Mouse (Mus musculus): Measurements from ENCODE around the gene Prr11. TPM values are rescaled to one million over a fixed set of nuclear protein-coding genes. Genes with fewer than 3 reads are reported as not detected.
"Not testable (repeated sequence)": the region's sequence is repeated elsewhere in the genome, so short reads cannot be mapped to it uniquely, and the experiment has no call there.

The Prr11 gene
- polyA plus RNA-seq, 1 experiment from 2014 or later: 5.4 TPM

GRCm38 (mm10) chr11:87062087-87062486 is 46.4 kb downstream of the Prr11 start:
- Histone ChIP-seq H3K4me2 (ENCODE audit: low read depth, low read length) (no peak overlapping the region), H3K36me3 (ENCODE audit: control insufficient read depth, insufficient read depth) (no peaks in the 10 kb centered on the region), H3K27ac (ENCODE audit: low read length) (no peak overlapping the region), H3K27me3 (ENCODE audit: control insufficient read depth, insufficient read depth, low read depth, low read length) (no peaks in the 10 kb centered on the region), H3K4me3 (ENCODE audit: low read depth, low read length) (no peak overlapping the region), H3K4me1 (ENCODE audit: control insufficient read depth, low read depth, low read length) (no peaks in the 10 kb centered on the region), H3K9me3 (replicated peaks; ENCODE audit: control insufficient read depth, low read length) (no peaks in the 10 kb centered on the region), H3K9ac (ENCODE audit: low read depth, low read length) (no peak overlapping the region)
- no peak for ATAC-seq (ENCODE audit: low read depth)
- 47% methylated on average over 3 of the region's 3 CpGs for WGBS (ENCODE audit: insufficient replicate concordance)

GRCm38 (mm10) chr11:87060410-87060809 is 48.1 kb downstream of the Prr11 start:
- Histone ChIP-seq H3K9me3 (replicated peaks; ENCODE audit: control insufficient read depth, low read length) (no peaks in the 10 kb centered on the region), H3K9ac (ENCODE audit: low read depth, low read length) (no peak overlapping the region), H3K4me2 (ENCODE audit: low read depth, low read length) (no peak overlapping the region), H3K36me3 (ENCODE audit: control insufficient read depth, insufficient read depth) (no peaks in the 10 kb centered on the region), H3K27me3 (ENCODE audit: control insufficient read depth, insufficient read depth, low read depth, low read length) (no peaks in the 10 kb centered on the region), H3K27ac (ENCODE audit: low read length) (no peak overlapping the region), H3K4me3 (ENCODE audit: low read depth, low read length) (no peak overlapping the region), H3K4me1 (ENCODE audit: control insufficient read depth, low read depth, low read length) (peaks cover 8% of the 10 kb centered on the region)
- 88% methylated on average over 2 of the region's 2 CpGs for WGBS (ENCODE audit: insufficient replicate concordance)
- ATAC-seq (ENCODE audit: low read depth): no peak

DNA sequence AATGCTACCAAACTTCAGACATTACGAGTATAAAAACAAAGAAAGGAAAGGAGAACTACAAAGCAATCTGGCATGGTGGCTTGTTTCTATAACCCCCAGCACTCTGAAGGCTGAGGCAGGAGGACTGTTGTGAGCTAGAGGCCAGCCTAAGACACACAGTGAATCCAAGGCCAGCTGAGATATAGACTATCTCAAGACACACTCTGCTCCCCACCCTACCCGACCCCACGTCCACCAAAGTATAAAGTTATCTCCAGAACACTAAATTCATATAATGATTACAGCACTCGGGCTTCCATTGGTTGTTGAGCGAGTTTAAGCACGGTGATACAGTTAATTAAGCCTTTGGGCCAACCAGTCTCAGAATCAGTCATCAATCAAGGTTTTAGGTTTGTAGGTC is 52.2 kb downstream of the Prr11 start:
- 35% methylated on average over 6 of the region's 6 CpGs for WGBS (ENCODE audit: insufficient replicate concordance)
- H3K36me3 ChIP-seq (ENCODE audit: control insufficient read depth, insufficient read depth): no peaks in the 10 kb centered on the region
- no peak overlapping the region for H3K4me3 ChIP-seq (ENCODE audit: low read depth, low read length)
- no peak overlapping the region for H3K4me2 ChIP-seq (ENCODE audit: low read depth, low read length)
- peak overlapping the region; percentile 30; the same call in 1 of the 2 replicates for H3K27ac ChIP-seq (ENCODE audit: low read length)
- peaks cover 11% of the 10 kb centered on the region for H3K4me1 ChIP-seq (ENCODE audit: control insufficient read depth, low read depth, low read length)
- no peaks in the 10 kb centered on the region for H3K9me3 ChIP-seq (replicated peaks; ENCODE audit: control insufficient read depth, low read length)
- no peak overlapping the region for H3K9ac ChIP-seq (ENCODE audit: low read depth, low read length)
- no peaks in the 10 kb centered on the region for H3K27me3 ChIP-seq (ENCODE audit: control insufficient read depth, insufficient read depth, low read depth, low read length)
- peak; percentile 81 for ATAC-seq (ENCODE audit: low read depth)

DNA sequence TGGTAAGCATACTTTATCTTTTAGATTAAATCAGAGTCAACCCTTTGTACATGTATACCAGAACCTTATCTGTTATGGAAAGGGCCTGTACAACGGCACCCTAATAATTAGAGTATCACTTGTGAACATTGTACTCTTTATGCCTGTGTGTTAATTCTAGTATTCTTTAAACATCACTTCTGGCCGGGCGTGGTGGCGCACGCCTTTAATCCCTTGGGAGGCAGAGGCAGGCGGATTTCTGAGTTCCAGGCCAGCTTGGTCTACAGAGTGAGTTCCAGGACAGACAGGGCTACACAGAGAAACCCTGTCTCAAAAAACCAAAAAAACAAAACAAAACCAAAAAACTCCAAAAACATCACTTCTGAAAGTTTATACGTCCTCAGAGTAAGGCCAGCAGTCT is 59.6 kb downstream of the Prr11 start:
- H3K9ac ChIP-seq (ENCODE audit: low read depth, low read length); H3K36me3 ChIP-seq (ENCODE audit: control insufficient read depth, insufficient read depth); H3K4me3 ChIP-seq (ENCODE audit: low read depth, low read length); H3K4me2 ChIP-seq (ENCODE audit: low read depth, low read length); H3K27ac ChIP-seq (ENCODE audit: low read length); H3K4me1 ChIP-seq (ENCODE audit: control insufficient read depth, low read depth, low read length); H3K9me3 ChIP-seq (replicated peaks; ENCODE audit: control insufficient read depth, low read length); H3K27me3 ChIP-seq (ENCODE audit: control insufficient read depth, insufficient read depth, low read depth, low read length); ATAC-seq (ENCODE audit: low read depth): not testable (repeated sequence)
- 79% methylated on average over 7 of the region's 7 CpGs for WGBS (ENCODE audit: insufficient replicate concordance)

- Histone ChIP-seq H3K9ac (ENCODE audit: low read depth, low read length) (no peak overlapping the region), H3K4me3 (ENCODE audit: low read depth, low read length) (no peak overlapping the region), H3K4me1 (ENCODE audit: control insufficient read depth, low read depth, low read length) (no peaks in the 10 kb centered on the region), H3K27me3 (ENCODE audit: control insufficient read depth, insufficient read depth, low read depth, low read length) (no peaks in the 10 kb centered on the region), H3K36me3 (ENCODE audit: control insufficient read depth, insufficient read depth) (no peaks in the 10 kb centered on the region), H3K4me2 (ENCODE audit: low read depth, low read length) (no peak overlapping the region), H3K9me3 (replicated peaks; ENCODE audit: control insufficient read depth, low read length) (no peaks in the 10 kb centered on the region), H3K27ac (ENCODE audit: low read length) (no peak overlapping the region)
- WGBS (ENCODE audit: insufficient replicate concordance): 50% methylated on average over 5 of the region's 5 CpGs
- no peak for ATAC-seq (ENCODE audit: low read depth)
These were observed 61.5 kb downstream of the Prr11 start for GRCm38 (mm10) chr11:87046968-87047367.

DNA sequence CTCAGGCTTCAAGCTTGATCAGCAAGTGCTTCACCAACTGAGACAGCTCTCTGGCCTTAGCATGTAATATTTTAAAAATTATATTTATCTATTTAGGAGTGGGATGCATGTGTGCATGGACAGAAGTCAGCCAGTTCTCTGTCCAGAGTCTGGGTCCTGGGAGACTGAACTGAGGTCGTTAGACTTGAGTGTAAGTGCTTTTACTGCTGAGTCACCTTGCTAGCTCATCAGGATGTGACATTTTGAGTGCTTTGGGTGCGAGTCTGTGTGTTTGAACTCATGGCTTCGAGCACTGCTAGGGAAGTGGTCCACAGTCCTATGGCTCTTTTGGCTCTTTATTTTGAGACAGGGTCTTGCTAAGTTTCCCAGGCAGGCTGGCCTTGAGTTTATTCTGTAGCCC is 65.5 kb downstream of the Prr11 start:
- Histone ChIP-seq H3K4me1 (ENCODE audit: control insufficient read depth, low read depth, low read length) (no peaks in the 10 kb centered on the region), H3K9ac (ENCODE audit: low read depth, low read length) (no peak overlapping the region), H3K9me3 (replicated peaks; ENCODE audit: control insufficient read depth, low read length) (no peaks in the 10 kb centered on the region), H3K4me3 (ENCODE audit: low read depth, low read length) (no peak overlapping the region), H3K27ac (ENCODE audit: low read length) (no peak overlapping the region), H3K36me3 (ENCODE audit: control insufficient read depth, insufficient read depth) (no peaks in the 10 kb centered on the region), H3K4me2 (ENCODE audit: low read depth, low read length) (no peak overlapping the region), H3K27me3 (ENCODE audit: control insufficient read depth, insufficient read depth, low read depth, low read length) (no peaks in the 10 kb centered on the region)
- no peak for ATAC-seq (ENCODE audit: low read depth)
- WGBS (ENCODE audit: insufficient replicate concordance): 56% methylated on average over 3 of the region's 3 CpGs

DNA sequence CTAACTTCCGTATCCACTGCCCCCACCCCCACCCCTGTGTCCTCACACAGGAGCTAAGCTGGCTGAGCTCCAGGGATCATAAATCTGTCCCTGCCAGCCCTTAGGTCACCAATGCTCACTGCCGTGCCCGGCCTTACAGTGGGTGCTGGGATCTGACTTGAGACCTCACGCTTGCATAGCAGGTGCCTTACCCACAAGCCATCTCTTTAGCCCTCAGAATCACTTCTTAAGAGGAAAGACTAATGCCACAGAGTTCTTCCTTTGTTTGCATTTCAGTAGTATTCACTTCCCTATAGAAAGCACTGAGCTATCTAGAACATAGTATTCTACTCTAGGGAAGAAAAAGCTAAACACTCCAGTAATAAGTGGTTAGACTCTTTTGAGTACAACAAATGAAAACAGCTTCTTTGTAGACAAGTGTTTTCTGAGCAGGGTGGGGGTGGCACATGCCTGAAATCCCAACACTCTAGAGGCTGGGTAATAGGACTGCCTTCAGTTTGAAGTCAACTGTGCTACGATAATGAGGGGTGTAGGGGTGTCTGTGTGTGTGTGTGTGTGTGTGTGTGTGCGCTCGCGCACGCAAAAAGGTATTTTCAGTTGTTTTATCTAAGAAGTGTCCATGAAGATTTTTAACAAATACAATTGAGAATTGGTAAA is 69.1 kb downstream of the Prr11 start:
- 63% methylated on average over 9 of the region's 9 CpGs for WGBS (ENCODE audit: insufficient replicate concordance)
- Histone ChIP-seq H3K27ac (ENCODE audit: low read length) (no peak overlapping the region), H3K27me3 (ENCODE audit: control insufficient read depth, insufficient read depth, low read depth, low read length) (no peaks in the 10 kb centered on the region), H3K9me3 (replicated peaks; ENCODE audit: control insufficient read depth, low read length) (no peaks in the 10 kb centered on the region), H3K4me2 (ENCODE audit: low read depth, low read length) (no peak overlapping the region), H3K9ac (ENCODE audit: low read depth, low read length) (no peak overlapping the region), H3K4me1 (ENCODE audit: control insufficient read depth, low read depth, low read length) (no peaks in the 10 kb centered on the region), H3K36me3 (ENCODE audit: control insufficient read depth, insufficient read depth) (no peaks in the 10 kb centered on the region), H3K4me3 (ENCODE audit: low read depth, low read length) (no peak overlapping the region)
- ATAC-seq (ENCODE audit: low read depth): no peak

MicroRNAs within 50 kb of the gene (microRNA counts, 519-probe panel; counts per million panel counts)
- microRNA mmu-miR-301a: 3,098 counts per million, percentile 85 among the panel's probes with 10 or more counts

Small RNA genes lying within 50 kb of the gene (microRNA-seq; reads per million reads assigned to microRNA genes)
- 753 reads per million, percentile 73 among the genes with 10 or more reads in this experiment for gene Mir301

Other genes starting within 250 kb of the Prr11 start
- gene Ypel2, start 115.0 kb downstream of the Prr11 start, polyA plus RNA-seq (2015; fragmentation: Nextera tagmentation; extraction: Ambion mirVana): 1.8 and 2.4 TPM in 2 replicates
- 4.7 and 5.2 TPM in 2 replicates for gene Gdpd1, start 34.6 kb downstream of the Prr11 start, polyA plus RNA-seq (2015; fragmentation: Nextera tagmentation; extraction: Ambion mirVana)
- 6.7 and 7.2 TPM in 2 replicates for gene Smg8, start 21.9 kb downstream of the Prr11 start, polyA plus RNA-seq (2015; fragmentation: Nextera tagmentation; extraction: Ambion mirVana)
- gene Ska2, start 526 bp upstream of the Prr11 start, polyA plus RNA-seq (2015; fragmentation: Nextera tagmentation; extraction: Ambion mirVana): 20.6 and 25.6 TPM in 2 replicates
- gene Trim37, start 18.4 kb upstream of the Prr11 start, polyA plus RNA-seq (2015; fragmentation: Nextera tagmentation; extraction: Ambion mirVana): 14.0 and 14.5 TPM in 2 replicates

Measured in liver, embryonic 16.5 days (tissue).